Mouse (Mus musculus) B cell, adult 2 months (primary cell): Measurements from ENCODE around the gene Zfp988.
"Not testable (repeated sequence)": the region's sequence is repeated elsewhere in the genome, so short reads cannot be mapped to it uniquely, and the experiment has no call there.

Source experiments
- DNase-seq, 2 experiments: peaks; one replicate each; pipeline ENCODE4 v3.0.0; 2022

Zfp988 gene

GRCm38 (mm10) chr4:147305436-147305835 is at the start of gene Zfp988:
TSS of gene Zfp988 (plus strand) at chr4:147305674.
- not testable (repeated sequence) for DNase-seq

DNA sequence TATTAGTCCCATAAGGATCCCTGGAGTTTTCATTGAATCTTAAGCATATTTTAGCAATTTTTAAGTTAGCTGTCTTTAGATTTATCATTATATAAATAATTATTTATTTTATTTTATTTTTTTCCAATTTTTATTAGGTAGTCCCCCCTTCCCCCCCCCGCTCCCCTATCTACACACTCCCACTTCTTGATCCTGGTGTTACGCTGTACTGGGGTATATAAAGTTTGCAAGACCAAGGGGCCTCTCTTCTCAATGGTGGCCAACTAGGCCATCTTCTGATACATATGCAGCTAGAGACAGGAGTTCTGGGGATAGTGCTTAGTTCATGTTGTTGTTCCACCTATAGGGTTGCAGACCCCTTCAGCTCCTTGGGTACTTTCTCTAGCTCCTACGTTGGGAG is 42.8 kb upstream of the Zfp988 start:
- DNase-seq, result not testable (repeated sequence)

GRCm38 (mm10) chr4:147267302-147267701 is 38.2 kb upstream of the Zfp988 start:
- not testable (repeated sequence) for DNase-seq

- DNase-seq, result not testable (repeated sequence)
Observed at GRCm38 (mm10) chr4:147268735-147269134, 36.7 kb upstream of the Zfp988 start.

GRCm38 (mm10) chr4:147270026-147270425 is 35.4 kb upstream of the Zfp988 start:
- DNase-seq, result not testable (repeated sequence)

GRCm38 (mm10) chr4:147271601-147272000 is 33.9 kb upstream of the Zfp988 start:
- not testable (repeated sequence) for DNase-seq

- not testable (repeated sequence) for DNase-seq
Observed at GRCm38 (mm10) chr4:147275021-147275772, 30.3 kb upstream of the Zfp988 start.

DNA sequence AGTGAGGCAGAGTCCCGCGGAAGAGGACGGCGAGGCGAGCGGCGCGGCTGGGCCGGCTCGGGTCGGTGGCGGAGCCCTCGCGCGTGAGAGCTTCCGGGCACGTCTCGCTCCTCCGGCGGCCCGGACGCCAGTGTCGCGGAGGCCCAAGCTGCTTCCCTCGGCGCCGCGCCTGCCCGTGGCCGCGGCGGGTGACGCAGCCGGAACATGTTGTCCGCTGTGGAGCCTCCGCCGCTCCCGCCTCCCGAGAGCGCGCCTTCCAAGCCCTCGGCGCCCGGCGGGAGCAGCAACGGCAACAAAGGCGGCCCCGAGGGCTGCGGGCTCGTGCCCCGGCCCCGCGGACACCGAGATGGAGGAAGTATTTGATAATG is 29.7 kb upstream of the Zfp988 start:
- DNase-seq, result not testable (repeated sequence)

DNA sequence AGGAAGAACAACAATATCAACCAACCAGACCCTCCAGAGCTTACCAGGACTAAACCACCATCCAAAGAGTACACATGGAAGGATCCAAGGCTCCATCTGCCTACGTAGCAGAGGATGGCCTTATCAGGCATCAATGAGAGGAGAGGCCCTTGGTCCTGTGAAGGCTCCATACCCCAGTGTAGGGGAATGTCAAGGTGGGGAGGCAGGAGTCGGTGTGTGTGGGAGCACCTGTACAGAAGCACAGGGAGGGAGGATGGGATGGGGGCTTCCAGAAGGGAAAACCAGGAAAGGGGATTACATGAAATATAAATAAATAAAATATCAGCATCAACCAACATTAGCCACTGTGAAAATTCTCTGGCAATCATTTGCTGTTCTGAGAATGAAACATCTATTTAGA is 25.1 kb upstream of the Zfp988 start:
- DNase-seq, result not testable (repeated sequence)

- DNase-seq, result not testable (repeated sequence)
Observed at GRCm38 (mm10) chr4:147298585-147298984, 6.9 kb upstream of the Zfp988 start.

- DNase-seq, result not testable (repeated sequence)
Observed at GRCm38 (mm10) chr4:147302375-147302774, 3.1 kb upstream of the Zfp988 start.

GRCm38 (mm10) chr4:147335036-147335690 is 29.7 kb downstream of the Zfp988 start:
- not testable (repeated sequence) for DNase-seq

DNA sequence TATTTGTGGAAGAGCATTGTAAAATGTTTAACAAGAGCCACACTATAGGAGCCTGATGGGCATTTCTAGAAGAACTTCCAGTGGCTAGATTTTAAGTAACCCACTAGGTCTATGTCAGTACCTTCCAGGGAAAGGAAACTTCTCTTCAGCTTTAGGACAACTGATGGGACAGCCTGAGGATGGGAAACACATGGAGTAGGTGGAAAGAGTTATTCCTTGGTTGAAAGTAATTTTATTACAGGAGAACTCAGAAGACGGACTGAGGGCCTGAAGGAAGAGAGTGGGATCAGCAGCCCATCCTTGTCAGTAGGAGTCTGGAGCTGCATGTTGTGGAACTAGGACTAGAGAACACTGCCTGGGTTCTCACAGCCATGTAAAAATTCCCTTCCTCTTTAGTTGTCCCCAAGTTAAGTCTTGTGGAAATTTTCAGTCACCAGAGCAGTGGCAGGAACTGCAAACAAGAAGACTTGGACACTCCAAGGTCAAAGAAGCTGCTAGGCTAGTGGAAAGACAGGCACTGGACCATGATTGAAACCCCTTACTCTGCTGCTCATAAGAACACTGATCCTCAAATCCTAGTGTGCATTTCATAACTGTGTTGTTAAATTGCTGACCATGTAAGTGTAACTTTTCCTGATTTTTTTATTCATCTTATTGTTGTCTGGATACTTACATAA is 30.4 kb downstream of the Zfp988 start:
- DNase-seq, result not testable (repeated sequence)

DNA sequence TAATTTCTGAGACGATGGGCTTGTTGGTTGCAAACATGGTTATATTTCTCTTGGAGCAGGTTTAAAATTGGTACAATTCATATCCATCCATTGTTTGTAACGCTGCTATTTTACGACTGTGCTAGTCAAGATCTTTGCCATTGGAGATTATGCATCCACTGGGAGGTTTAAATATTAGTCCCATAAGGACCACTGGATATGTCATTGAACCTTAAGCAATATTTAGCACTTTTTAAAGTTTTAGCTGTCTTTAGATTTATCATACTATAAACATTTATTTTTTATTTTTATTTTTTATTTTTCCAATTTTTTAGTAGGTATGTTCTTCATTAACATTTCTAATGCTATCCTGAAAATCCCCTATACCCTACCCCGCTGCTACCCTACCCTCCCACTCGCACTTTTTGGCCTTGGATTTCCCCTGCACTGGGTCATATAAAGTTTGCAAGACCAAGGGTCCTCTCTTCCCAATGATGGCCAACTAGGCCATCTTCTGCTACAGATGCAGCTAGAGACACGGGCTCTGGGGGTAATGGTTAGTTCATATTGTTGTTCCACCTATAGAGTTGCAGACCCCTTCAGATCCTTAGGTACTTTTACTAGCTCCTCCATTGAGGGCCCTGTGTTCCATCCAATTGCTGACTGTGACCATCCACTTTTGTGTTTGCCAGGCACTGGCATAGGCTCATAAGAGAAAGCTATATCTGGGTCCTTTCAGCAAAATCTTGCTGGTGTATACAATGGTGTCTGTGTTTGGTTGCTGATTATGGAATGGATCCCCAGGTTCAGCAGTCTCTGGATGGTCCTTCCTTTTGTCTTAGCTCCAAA is 31.1 kb downstream of the Zfp988 start:
- DNase-seq, result not testable (repeated sequence)

- not testable (repeated sequence) for DNase-seq
Observed at GRCm38 (mm10) chr4:147337520-147337919, 32.0 kb downstream of the Zfp988 start.

DNA sequence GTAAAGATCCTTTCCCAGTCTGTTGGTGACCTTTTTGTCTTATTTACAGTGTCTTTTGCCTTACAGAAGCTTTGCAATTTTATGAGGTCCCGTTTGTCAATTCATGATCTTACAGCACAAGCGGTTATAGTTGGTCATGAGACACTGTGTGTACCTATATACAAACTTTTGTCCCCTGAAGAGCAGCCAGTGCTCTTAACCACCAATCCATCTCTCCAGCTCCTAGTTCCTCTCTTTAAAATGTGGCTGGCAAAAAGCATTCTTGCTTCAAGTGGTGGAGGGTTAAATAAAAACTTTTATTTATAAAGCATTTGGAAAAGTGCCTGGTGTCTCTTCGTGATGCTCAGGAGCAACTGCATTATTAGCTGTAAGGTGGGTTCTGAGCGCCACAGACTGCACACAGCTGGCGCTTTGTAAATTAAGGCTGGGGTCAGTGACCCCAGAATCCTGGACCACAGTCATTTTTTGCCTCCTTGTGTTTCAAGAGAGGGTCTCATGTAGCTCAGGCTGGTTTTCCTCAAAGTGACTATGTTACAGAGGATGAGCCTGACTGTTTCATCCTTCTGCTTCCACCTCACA is 32.6 kb downstream of the Zfp988 start:
- no peak for DNase-seq

DNA sequence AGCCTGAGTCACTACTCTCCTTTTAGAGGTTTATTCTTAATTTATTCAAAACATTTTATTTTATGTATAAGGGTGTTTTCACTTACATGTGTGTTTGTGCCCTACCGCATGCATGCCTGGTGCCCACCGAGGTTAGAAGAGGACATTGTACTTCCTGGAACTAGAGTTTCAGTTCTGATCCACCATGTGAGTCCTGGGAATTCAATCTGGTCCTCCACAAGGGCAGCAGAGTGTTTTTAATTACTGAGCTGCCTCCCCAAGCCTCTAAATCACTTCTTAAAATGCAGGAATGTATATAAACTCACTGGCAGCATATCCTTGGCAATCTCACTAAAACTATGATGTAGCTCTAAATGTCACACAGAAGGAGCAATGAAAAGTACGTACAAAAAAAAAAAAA is 33.2 kb downstream of the Zfp988 start:
- DNase-seq, result not testable (repeated sequence)

GRCm38 (mm10) chr4:147339601-147340219 is 34.2 kb downstream of the Zfp988 start:
- not testable (repeated sequence) for DNase-seq

- DNase-seq, result not testable (repeated sequence)
Observed at GRCm38 (mm10) chr4:147340236-147340635, 34.8 kb downstream of the Zfp988 start.

DNA sequence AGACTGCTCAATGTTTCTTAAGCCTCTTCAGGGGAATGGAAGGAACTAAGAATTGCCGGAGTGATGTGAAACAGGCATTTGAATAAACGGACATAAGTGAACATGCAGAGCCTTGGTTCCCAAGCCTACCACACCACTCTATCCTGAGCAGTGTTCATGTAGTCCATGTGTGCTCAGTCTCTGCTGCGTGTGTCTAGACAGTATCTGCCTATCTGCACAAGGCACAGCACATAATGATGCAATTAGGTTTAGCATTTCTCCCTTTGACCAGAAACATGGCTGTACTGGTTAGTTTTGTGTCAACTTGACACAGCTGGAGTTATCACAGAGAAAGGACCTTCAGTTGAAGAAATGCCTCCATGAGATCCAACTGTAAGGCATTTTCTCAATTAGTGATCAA is 35.4 kb downstream of the Zfp988 start:
- DNase-seq, result not testable (repeated sequence)

DNA sequence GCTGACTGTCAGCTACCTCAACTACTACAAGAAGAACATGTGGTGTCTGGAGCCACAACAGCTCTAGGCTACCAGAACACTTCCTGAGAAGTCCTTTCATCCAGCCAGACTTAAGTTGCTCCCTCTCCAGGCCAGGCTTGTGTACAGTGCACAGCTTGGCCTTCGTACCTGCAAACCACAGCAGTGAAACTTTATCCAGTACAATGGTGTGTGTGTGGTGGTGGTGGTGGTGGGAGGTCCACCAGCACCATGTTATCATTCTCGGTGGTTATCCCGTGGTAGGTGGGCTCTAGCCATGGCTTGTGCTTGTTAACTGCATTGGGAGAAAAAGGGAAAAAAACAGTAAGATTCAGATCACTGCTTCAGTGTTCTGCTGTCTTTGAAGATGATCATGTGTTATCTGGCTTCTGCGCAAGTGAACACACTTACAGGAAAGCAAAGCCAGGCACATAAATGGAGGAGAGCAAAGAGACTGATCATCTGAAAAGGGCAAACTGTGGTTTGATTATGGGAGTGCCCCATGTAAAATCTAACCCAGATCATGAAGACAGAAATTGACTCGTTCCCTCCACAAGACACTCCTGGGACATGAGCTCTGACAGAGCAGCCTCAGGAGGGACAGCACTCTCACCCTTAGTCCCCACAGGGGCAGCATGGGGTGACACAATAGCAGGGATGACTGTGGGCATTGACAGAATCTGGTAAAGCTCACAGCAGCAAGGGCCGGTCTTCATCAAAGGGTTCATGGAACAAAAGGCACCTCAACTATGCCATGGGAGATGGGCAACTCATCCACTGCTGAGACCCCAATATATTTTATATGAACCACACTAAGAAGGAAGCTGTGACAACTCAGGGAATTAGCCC is 37.8 kb downstream of the Zfp988 start:
- DNase-seq, result not testable (repeated sequence)
